Mouse (Mus musculus) layer of hippocampus, adult 2 months (tissue): ENCODE data around the gene Ephb1. TPM values are rescaled to one million over a fixed set of nuclear protein-coding genes. Genes with fewer than 3 reads are reported as not detected.
A peak's percentile ranks its signal among the peaks of the same experiment; 100 is the strongest.

Experiments used
- DNase-seq, 2 experiments: peaks; one replicate each; pipeline ENCODE4 v3.0.0; 2022; ENCODE audit warnings: low spot score in 2 of 2
- H3K27ac ChIP-seq: fragments of 200-600 bp; 2 replicates; pipeline ENCODE4 v1.8.1; 2022
- H3K4me3 ChIP-seq: fragments of 200-600 bp; 2 replicates; pipeline ENCODE4 v1.8.1; 2022; ENCODE audit warnings: mild to moderate bottlenecking
- CTCF ChIP-seq: fragments of 200-600 bp; conservative IDR thresholded peaks from 2 replicates; pipeline ENCODE4 v1.8.1; 2022; ENCODE audit warnings: antibody characterized with exemption, mild to moderate bottlenecking, moderate library complexity
- total RNA-seq, 2 experiments: library from RNA; stranded (reverse); gene quantifications; 2 replicates each; pipeline ENCODE4 v1.2.3; 2021

The Ephb1 gene
- total RNA-seq, 2 experiments from 2014 or later: 23.5 to 26.3 TPM

- no peak for TF ChIP-seq CTCF
- H3K27ac ChIP-seq: no peak overlapping the region
- H3K4me3 ChIP-seq: no peak overlapping the region
- no peak for DNase-seq
Observed at GRCm38 (mm10) chr9:102078238-102078637, 276.3 kb downstream of the Ephb1 start.

- no peak for TF ChIP-seq CTCF
- Histone ChIP-seq H3K4me3 (no peak overlapping the region), H3K27ac (no peak overlapping the region)
- no peak for DNase-seq
Observed at GRCm38 (mm10) chr9:102075539-102075938, 279.0 kb downstream of the Ephb1 start.

- TF ChIP-seq CTCF: no peak
Observed at GRCm38 (mm10) chr9:102073404-102073803, 281.1 kb downstream of the Ephb1 start.

GRCm38 (mm10) chr9:102069151-102069882, 285.2 kb downstream of the Ephb1 start:
- H3K4me3 ChIP-seq: no peak overlapping the region
- no peak overlapping the region for H3K27ac ChIP-seq
- DNase-seq: no peak
- no peak for TF ChIP-seq CTCF

More at GRCm38 (mm10) chr9:102073404-102073803, 281.1 kb downstream of the Ephb1 start:
- H3K27ac ChIP-seq: no peak overlapping the region
- DNase-seq: no peak
- H3K4me3 ChIP-seq: no peak overlapping the region

GRCm38 (mm10) chr9:102066601-102067000, 287.9 kb downstream of the Ephb1 start:
- TF ChIP-seq CTCF: no peak
- Histone ChIP-seq H3K4me3 (no peak overlapping the region), H3K27ac (no peak overlapping the region)
- no peak for DNase-seq

GRCm38 (mm10) chr9:102045886-102046285, 308.6 kb downstream of the Ephb1 start:
- H3K27ac ChIP-seq: no peak overlapping the region
- no peak for TF ChIP-seq CTCF
- H3K4me3 ChIP-seq: no peak overlapping the region
- no peak for DNase-seq

- Histone ChIP-seq H3K4me3 (no peak overlapping the region), H3K27ac (no peak overlapping the region)
- no peak for TF ChIP-seq CTCF
- no peak for DNase-seq
Observed at GRCm38 (mm10) chr9:102045111-102045861, 309.2 kb downstream of the Ephb1 start.

- no peak for TF ChIP-seq CTCF
- DNase-seq: no peak
- Histone ChIP-seq H3K4me3 (no peak overlapping the region), H3K27ac (no peak overlapping the region)
Observed at GRCm38 (mm10) chr9:102039011-102039733, 315.3 kb downstream of the Ephb1 start.

GRCm38 (mm10) chr9:102036132-102036531, 318.4 kb downstream of the Ephb1 start:
- peak; percentile 53 for TF ChIP-seq CTCF
- DNase-seq: no peak
- Histone ChIP-seq H3K4me3 (no peak overlapping the region), H3K27ac (no peak overlapping the region)

GRCm38 (mm10) chr9:102033231-102033630, 321.3 kb downstream of the Ephb1 start:
- TF ChIP-seq CTCF: no peak
- no peak for DNase-seq
- no peak overlapping the region for H3K4me3 ChIP-seq
- H3K27ac ChIP-seq: no peak overlapping the region

- TF ChIP-seq CTCF: no peak
- DNase-seq: no peak
- Histone ChIP-seq H3K4me3 (no peak overlapping the region), H3K27ac (no peak overlapping the region)
Observed at GRCm38 (mm10) chr9:102032376-102032775, 322.1 kb downstream of the Ephb1 start.

- TF ChIP-seq CTCF: no peak
- no peak for DNase-seq
- H3K27ac ChIP-seq: no peak overlapping the region
- no peak overlapping the region for H3K4me3 ChIP-seq
Observed at GRCm38 (mm10) chr9:102029661-102030060, 324.8 kb downstream of the Ephb1 start.

GRCm38 (mm10) chr9:102026136-102026535, 328.4 kb downstream of the Ephb1 start:
- TF ChIP-seq CTCF: no peak
- DNase-seq: no peak
- H3K27ac ChIP-seq: no peak overlapping the region
- H3K4me3 ChIP-seq: no peak overlapping the region
